Mouse (Mus musculus) left cerebral cortex, postnatal 36 days (tissue): ENCODE data around the gene Ncam1. TPM values are rescaled to one million over a fixed set of nuclear protein-coding genes. Genes with fewer than 3 reads are reported as not detected.

ENCODE experiments used
- DNase-seq, 2 experiments: peaks; one replicate each; pipeline ENCODE4 v3.0.0; 2021 to 2022; ENCODE audit warnings: low spot score in 2 of 2, mixed read lengths in 1 of 2
- intact Hi-C: fragments of 180-260 bp; cut with DNase I; formaldehyde crosslinking; loops from one replicate; pipeline ENCODE4 v1.15.1; 2025
- total RNA-seq, 2 experiments: library from RNA; stranded (reverse); gene quantifications; 2 replicates each; pipeline ENCODE4 v1.2.3; 2021

Gene Ncam1
- total RNA-seq, 2 experiments from 2014 or later = 279 to 287 TPM

DNA sequence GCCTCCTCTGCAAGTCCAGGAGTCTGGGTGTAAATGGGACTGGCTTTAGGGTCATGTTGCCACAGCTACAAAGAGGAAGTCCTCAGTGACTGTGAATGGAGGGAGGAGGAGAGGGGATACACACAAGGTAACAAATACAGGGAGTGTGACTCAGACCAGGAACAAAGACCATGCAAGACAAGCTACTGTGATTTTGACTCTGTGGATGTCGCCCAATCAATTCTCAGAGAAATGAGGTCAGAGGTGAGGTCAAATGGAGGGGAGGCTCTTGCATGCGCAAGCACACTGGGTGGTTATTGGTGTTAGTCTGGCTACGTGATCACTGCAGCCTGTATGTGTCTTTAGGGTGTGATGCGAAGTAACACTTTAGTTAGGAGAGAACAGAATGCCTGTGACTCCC is 268.0 kb downstream of the Ncam1 start:
- no peak for DNase-seq
- intact Hi-C loops = no loop called here

DNA sequence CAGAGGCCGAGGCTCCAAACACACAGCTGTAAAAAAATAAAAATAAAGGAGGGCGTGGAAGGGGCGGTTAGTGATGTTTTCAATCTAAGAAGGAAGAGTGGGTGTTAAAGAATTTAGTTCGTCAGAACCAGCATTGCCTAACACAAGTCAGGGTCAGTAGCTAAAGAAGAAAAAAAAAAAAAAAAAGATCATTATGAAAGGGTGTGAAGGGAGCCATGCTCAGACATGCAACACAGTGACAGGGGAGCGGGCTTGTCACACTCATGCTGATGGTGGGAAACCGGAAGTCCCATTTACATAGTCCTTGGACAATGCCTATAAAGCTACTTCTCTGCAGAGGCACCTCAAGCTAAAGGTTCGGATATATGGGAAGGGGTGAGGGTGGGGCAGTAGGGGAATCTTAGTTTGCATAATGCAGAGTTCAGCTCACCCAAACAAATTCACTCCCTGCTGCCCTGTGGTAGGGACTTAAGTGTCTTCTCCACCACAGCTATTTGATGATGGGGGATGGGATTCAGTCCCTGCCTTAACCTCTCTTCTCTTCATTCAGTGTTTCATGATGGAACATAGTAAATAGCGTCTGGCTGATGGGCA is 269.3 kb downstream of the Ncam1 start:
- intact Hi-C loops = loop anchor here (10.0 kb wide), 1 partner anchor 265 kb away; the partner anchor contains the start of gene Ncam1

DNA sequence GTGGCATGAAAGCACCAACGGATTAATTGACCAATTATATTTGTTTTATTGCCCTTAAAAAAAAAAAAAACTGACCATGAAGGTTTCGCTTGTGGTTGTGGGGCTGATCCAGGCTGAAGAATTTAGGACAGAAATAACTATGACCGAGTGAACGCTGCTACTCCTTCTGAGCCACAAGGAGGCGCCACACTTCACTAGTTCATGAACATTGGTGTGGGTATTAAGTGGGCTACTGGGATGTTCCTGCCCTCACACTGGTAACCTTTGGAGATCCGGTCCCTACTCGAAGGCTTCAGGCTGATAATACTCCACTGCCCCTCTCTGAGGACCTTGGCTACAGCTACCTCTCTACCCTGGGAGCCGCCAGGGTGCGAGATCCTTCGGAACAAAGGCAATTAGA is 269.8 kb downstream of the Ncam1 start:
- intact Hi-C loops = loop anchor here (10.0 kb wide), 1 partner anchor 266 kb away; the partner anchor contains the start of gene Ncam1
- no peak for DNase-seq

More for the DNA sequence above, 269.3 kb downstream of the Ncam1 start:
- no peak for DNase-seq

DNA sequence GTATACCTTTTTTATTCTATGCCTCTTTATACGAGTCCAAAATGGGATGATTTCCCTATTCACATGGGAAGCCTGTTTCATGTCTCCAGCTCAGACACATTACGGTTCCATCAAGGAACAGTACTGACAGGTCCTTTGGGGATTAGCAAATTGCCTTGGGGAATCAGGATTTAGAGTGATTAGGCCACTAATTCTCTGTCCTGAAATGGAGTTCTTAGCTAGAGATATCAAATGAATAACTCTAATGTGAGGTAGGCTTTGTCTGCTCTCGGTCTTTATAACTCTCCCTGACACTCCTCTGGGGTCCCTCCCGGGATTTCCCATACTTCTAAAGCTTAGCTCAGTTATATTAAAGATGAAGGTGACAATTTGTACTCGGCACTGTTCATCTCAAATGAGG is 270.7 kb downstream of the Ncam1 start:
- DNase-seq = no peak
- intact Hi-C loops = loop anchor here (10.0 kb wide), 1 partner anchor 267 kb away; the partner anchor contains the start of gene Ncam1

DNA sequence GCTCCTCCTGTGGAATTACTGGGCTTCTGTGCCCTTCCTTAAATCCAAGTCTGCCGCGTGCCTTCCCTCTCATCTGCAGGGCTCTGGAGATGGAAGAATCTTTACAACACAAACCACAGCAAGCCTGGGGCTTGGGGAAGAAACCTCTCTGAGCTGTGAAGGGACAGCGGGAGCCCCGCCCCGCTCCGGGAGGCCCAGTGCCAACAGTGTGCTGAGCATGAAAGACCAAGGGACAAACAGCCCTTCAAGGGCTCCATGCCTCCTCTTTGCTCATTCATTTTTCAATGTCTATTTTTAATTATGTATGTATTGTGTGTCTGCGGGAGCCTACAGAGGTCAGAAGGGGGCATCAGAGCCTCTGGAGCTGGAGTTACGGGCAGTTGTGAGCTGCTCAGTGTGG is 271.4 kb downstream of the Ncam1 start:
- no peak for DNase-seq
- intact Hi-C loops = loop anchor here (10.0 kb wide), 1 partner anchor 267 kb away; the partner anchor contains the start of gene Ncam1

DNA sequence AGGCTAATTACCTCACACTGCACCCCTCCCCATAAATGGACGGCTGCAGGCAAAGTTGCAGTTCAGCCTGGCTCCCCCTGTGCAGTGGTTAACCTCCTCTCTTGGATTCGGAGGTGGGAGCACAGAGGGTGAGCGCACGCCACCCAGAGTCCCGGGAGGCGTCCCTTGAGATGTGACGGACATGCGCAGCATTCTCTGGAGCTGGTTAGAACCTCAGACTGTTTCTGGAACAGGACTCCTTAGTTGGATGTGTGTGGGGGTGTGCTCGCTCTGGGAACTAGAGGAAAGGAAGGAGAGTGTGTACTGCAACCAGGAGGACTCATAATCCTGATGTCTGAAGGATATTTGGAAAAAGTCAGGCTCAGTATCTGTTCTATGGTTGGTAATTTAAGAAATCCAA is 274.0 kb downstream of the Ncam1 start:
- intact Hi-C loops = loop anchor here (10.0 kb wide), 1 partner anchor 270 kb away; the partner anchor contains the start of gene Ncam1
- DNase-seq = no peak

DNA sequence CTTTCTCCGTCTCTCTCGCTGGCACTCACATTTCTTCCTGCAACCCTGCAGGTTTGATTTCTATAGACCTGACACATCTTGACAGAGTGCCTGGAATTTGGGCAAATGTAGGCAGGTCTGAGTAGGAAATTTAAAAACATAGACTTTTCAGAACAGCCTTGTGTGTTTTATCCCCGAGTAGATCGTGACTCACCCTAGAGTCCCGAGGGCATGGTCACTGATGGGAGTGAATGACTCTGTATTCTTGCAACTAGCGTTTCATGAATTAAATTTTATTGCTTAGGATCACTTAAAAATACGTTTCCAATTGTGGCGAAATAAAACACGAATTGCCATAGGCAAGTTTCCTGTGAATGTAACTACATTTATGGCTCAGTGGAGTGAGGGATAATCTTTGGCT is 274.8 kb downstream of the Ncam1 start:
- no peak for DNase-seq
- intact Hi-C loops = loop anchor here (10.0 kb wide), 1 partner anchor 271 kb away; the partner anchor contains the start of gene Ncam1

DNA sequence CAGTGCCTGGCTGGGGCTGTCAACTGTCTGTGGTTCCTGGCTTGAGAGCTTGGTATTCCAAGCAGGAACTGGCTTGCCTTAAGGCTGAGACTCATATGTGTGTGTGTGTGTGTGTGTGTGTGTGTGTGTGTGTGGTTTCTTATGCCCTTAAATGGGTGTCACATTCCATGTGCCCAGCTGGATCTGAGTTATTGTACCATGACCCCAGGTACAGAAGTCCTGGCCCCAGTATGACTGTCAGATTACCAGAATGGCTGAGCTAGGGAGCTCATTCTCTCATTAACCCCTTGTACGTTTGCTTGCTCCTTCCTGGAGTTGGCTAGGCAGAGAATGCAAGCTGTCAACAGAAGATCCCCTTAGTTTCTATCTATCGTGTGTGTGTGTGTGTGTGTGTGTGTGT is 284.4 kb downstream of the Ncam1 start:
- intact Hi-C loops = no loop called here
- no peak for DNase-seq

DNA sequence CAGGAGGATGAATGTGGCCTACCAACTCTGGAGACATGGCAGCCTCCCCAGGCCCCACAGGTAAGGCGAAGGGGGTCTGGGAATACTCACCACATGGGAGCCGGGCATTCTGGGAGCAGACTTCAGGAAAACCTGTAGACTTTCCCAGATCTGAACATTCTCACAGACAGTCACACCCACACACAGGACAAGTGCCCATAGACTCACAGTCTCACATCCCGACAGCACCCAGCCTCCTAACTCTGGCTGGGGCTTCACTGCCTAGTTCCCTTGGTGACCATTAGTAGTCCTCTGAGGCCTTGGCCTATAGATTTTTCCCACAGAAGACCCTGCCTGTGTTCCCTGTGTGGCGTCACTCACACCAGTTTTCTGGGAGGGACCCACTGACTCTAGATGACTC is 288.1 kb downstream of the Ncam1 start:
- intact Hi-C loops = no loop called here
- no peak for DNase-seq

DNA sequence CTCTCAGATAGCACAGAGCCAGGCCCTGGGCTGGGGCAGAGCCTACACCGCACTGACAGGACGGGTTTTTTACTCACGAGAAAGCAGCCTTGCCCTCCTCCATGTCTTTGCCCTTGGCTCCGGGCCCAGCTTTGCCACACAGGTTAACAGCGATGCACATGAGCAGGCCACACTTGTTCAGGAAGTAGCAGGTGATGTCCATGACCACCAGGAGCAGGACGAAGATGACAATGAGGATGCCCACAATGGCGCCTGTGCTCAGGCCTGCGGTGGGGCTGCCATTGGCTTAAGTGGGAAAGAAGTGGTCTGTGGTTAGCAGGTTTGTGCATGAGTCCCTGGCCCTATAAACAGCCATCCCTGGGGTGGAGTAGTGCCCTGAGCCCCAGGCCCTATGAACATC is 289.1 kb downstream of the Ncam1 start:
- DNase-seq = no peak
- intact Hi-C loops = no loop called here

DNA sequence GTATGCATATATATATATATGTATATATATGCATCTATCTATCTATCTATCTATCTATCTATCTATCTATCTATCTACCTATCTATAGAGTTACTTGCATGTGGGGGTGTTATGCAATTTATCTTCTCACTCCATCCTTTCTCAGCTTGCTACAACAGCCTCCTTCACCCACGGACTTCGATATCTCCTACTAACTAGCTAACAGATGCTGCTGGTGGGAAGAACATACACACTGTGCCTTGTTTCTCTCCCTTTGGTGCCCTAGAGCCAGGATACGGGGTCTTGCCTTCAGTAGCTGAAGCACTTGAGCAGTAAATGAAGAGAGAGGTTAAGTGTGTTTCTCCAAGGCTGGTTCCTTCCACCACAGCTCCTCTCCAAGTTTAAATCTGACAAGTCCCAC is 289.6 kb downstream of the Ncam1 start:
- intact Hi-C loops = no loop called here
- DNase-seq = no peak

DNA sequence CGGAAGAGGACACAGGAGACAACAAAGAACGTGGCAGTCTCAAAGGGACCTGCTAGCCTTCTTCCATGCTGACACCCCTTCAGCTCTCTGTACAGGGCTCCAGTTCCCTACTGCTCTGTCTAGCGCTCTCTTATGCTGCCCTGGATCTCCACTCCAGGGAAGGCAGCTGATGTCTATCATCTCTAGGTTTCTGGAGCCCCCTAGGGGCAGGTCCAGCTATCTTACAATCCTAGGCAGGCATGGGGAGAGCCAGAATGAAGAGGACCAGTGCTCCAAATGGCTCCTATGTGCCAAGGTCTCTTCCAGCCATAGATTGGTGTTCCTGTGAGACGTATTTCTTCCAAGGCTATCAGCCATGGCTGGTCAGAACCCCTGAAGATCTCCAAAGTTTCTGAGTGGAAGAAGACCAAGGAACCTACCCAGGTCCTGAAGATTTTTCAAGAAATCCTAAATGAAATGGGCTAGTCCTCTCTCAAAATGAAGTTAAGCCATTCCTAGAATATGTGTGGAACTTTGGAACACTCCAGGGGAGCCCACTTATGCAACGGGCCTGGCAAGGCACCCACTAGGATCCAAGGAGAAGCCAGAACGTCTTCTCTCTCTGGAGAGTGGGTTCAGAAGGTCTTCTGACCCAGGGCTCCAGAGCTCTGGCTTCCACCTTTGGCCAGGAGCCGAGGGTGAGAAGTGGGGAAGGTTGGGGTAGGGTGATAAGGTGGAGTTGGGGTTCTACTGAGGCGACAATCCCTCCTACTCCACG is 290.7 kb downstream of the Ncam1 start:
- intact Hi-C loops = no loop called here
- no peak for DNase-seq

DNA sequence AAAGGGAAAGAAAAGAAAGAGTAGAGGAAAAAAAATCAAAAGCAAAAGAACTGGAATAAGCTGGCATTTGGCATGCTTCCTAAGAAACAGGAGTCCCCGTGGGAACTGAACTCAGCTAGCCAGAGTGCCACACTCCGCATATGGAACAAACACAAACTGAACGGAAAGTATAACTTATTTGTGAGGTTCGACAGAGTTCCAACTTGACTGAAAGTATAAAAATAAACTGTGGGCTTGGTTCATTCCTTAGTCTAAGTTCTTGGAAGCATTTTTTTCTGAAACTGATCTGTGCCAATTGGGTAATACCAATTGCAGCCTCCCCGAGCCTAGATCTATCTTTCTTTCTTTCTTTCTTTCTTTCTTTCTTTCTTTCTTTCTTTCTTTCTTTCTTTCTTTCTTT is 294.1 kb downstream of the Ncam1 start:
- no peak for DNase-seq
- intact Hi-C loops = no loop called here

DNA sequence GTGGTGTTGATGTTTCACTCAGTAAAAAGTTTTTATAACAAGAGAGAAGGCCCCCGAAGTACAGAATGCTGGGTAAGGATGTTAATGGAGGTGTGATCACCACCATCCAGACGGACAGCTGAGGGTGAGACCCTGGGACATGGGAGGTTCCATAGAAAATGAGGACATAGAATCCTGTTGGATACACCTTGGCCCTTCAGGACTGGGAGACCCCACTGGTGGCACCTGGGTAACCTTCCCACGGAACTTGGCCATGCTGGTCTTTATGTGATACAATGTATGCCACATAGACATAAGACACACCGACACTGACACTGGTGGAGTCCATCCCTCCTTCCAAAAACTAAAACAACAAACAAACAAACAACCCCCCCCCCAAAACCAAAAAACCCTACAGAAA is 296.5 kb downstream of the Ncam1 start:
- DNase-seq = no peak
- intact Hi-C loops = no loop called here

DNA sequence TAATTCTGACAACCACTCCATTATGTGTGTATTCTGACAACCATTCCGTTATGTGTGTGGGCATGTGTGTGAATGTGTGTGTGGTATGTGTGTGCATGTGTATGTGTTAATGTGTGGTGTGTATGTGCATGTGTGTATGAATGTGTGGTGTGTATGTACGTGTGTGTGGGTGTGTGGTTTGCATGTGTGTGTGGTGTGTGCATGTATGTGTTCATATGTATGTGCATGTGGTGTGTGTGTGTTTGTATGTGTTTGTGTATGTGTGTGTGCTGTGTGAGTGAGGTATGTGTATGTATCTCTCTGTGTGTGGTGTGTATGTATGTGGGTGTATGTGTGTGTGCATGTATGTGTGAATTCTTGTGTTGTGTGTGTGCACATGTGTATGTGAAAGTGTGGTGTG is 298.8 kb downstream of the Ncam1 start:
- intact Hi-C loops = loop anchor here (10.0 kb wide), 1 partner anchor 675 kb away; no protein-coding TSS in a partner anchor
- no peak for DNase-seq

DNA sequence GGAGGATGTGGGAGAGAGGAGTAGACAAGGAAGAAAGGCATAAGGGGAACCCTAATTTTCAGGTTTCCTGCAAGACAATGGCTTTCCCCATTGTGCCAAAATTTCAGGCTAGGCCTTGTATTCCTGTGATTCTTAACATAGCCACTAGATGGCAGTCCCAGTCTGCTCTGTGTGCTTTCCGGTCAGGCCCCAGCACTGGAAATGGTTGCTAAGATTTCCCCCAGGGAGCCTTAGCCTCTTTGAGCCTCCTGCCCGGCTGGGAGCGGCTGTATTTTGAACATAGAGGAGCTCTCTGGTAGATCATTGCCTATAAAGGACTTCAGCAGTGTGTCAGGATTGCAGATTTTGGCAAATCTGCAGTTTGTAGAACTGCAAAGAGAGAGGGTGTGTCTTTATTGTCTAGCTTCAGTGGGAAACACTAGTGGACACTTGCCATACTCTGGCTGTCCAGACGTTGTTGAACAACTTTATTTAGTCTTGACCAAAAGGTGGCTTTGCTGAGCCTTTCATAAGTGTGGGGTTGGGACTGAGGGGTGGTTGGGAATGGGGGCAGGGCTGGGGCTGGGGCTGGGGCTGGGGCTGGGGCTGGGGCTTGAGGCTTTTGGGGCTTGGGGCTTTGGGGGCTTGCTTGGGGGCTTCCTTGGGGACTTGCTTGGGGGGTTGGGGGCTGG is 304.6 kb downstream of the Ncam1 start:
- DNase-seq = no peak
- intact Hi-C loops = loop anchor here (2.0 to 10.0 kb wide), 3 partner anchors 681 to 1035 kb away; partner anchors contain the start of gene Pts

DNA sequence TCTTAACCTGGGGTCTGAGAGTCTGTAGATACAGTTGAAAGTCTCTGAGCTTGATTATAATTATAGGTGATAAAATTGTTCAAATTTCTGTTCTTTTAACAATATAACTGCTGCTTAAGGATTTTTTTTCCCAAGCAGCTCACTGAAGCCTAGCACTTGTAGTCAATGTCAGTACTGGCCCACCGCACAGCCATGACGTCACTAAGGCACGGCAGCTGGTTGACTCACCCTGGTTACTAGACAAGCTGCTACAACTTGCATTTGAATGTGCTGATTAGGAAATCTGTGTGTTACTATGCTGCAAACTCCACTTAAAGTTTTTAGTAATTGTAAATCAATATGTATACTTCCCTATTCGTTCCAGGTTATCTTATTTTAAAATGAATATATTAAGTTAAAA is 308.1 kb downstream of the Ncam1 start:
- DNase-seq = no peak
- intact Hi-C loops = loop anchor here (10.0 kb wide), 1 partner anchor 684 kb away; no protein-coding TSS in a partner anchor

DNA sequence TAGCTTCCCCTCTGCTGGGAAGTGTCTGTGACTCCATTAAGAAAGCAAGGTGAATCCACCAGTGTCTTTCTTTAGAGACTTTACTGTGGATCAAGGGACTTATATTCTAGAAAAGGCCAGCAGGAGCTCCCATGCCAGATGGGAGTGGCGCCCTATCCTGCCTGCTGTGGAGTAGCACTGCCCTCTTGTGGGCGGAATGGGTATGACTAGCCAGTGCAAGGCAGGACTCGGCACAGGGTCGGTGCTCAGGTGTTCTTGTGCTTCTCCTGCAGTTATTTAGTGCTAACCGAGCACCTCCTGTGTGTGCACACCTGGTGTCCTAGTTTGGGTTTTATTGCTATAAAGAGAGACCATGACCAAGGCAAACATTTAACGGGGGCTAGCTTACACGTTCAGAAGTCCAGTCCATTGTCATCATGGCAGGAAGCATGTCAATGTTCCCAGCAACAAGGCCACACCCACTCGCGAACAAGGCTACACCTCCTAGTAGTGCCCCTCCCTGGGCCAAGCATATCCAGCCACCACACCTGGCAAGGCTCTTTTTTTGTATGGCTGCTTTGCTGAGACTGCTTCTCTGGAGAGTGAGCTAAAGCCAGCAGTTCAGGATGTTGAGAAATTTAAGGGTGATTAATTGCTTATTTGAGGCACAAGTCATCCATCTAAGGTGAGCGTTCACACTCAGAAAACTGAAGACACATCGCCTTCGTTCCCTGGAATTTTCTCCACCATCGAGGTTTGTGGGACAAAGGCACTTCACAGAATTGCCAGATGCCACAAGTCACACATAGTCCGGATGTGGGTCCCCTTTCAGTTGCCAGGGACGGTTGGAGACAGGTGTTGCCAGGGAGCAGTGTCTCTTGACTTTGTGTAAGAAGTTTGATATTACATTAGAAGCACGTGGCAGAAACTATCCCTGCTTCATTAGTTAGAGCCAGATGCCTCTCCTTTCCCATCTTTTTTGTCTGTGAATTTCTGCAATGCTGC is 309.5 kb downstream of the Ncam1 start:
- DNase-seq = peak; percentile 80 to 85
- intact Hi-C loops = loop anchor here (1.0 kb wide), 1 partner anchor 408 kb away; the partner anchor contains the start of gene Tmprss5

DNA sequence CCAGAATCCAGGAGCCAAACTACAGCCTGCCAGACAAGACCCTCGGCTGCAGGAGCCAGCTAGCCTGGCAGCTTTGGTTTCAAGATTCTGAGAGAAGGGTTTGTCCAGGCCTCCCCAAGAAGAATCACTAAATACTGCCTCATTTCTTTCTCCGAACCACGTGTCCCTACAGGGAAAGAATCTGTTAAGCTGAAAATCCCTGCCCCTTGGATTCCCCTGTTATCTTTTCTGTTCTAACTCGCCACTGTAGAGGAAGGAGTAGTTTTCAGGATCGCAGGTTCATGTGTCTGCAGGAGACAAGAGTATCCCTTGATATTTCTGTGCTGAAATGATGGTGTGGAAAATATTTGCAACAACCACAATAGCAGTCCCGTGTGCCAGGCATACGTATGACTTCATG is 310.5 kb downstream of the Ncam1 start:
- intact Hi-C loops = no loop called here
- DNase-seq = no peak
